Mouse (Mus musculus): ENCODE data around the gene Fstl3. TPM values are rescaled to one million over a fixed set of nuclear protein-coding genes. Genes with fewer than 3 reads are reported as not detected.

The Fstl3 gene
- 2.5 TPM for polyA plus RNA-seq (2014; fragmentation: Illumina TruSeq; extraction: RNeasy Lipid Tissue Mini Kit (QIAGEN cat#74804); ENCODE audit: low read depth, low replicate concordance)

DNA sequence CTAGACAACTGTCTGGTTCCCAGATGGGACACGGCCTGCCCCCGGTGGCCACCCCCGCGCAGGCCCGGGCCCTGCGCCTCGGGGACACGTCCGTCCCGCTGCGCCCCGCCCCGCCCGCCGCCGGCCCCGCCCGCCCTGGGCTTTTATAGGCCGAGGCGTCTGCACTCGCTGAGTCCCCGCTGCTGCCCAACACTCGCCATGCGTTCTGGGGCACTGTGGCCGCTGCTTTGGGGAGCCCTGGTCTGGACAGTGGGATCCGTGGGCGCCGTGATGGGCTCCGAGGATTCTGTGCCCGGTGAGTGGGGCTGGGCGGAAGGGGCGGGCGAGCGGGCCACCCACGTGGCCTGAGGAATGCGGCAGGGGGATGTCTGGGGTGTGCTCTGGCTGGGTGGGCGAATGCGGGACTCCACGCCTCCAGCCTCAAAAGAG, at the start of gene Fstl3:
Fstl3 (plus strand) TSS at position 170 of the 429 bp plus-strand sequence.

DNA sequence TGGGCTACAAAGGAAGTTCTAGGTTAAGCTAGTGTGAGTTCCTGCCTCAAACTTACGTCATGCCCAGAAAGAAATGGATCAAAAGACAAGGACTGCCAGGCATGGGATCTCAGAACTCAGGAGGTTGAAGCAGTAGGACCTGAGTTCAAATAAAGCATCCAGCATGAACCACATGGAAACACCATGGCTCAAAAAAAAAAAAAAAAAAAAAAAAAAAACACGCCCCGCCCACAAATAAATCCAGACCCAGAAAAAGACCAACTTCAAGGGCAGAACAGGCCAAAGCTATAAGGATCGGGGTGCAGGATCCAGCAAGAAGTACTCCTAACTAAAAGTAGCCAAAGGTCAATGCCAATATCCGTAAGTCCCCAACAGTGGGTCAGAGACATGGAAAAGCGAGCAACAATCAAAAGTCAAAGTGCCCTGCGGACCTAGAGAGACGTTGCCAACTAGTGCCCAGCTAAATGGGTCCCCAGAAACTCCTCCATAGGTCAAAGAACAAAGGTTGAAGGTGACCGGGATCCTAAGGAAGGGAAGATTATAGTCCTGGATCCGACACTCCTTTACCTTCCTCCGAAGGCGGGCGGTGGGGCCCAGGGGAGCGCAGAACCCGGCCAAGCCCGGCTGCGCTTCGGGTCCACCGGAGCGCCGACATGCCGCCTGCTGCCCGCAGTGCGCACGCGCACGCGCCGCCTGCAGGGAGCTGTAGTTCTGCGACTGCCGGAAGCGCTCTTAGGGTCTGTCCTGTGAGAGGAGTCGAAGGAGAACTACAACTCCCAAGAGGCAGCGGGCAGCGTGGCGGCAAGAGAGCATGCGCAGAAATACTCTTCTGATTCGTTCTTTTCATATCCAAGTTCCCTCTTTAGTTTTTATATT, 30.9 kb upstream of the Fstl3 start, which contains the start of gene Polrmt:
Polrmt (minus strand) TSS at position 684 of the 876 bp plus-strand sequence.

DNA sequence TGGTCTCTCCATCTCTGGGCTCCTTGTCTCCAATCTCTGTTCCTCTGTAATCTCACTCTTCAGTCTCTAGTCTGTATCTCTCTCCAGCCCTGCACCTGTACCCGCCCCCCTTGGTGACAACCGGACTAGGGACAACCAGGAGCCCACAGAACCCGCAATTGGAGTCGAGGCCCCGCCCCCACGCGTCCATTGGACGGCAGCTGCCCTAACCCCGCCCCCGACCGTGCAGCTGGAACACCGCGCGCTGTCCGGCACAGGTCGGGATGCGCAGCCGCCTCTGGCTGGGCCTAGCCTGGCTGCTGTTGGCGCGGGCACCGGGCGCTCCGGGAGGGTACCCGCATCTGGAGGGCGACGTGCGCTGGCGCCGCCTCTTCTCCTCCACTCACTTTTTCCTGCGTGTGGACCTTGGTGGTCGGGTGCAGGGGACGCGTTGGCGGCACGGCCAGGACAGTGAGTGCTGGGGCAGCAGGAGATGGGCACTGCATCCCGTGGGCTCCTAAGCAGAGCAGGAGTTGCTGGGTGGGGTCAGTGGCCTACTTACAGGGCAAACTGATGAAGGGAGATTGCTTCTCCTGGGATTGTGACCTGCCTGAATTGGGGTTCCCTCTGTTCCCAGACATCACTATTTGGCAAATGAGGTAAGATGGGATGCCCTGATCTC, 22.1 kb upstream of the Fstl3 start, which contains the start of gene Fgf22:
Fgf22 (plus strand) TSS at position 221 of the 661 bp plus-strand sequence.

DNA sequence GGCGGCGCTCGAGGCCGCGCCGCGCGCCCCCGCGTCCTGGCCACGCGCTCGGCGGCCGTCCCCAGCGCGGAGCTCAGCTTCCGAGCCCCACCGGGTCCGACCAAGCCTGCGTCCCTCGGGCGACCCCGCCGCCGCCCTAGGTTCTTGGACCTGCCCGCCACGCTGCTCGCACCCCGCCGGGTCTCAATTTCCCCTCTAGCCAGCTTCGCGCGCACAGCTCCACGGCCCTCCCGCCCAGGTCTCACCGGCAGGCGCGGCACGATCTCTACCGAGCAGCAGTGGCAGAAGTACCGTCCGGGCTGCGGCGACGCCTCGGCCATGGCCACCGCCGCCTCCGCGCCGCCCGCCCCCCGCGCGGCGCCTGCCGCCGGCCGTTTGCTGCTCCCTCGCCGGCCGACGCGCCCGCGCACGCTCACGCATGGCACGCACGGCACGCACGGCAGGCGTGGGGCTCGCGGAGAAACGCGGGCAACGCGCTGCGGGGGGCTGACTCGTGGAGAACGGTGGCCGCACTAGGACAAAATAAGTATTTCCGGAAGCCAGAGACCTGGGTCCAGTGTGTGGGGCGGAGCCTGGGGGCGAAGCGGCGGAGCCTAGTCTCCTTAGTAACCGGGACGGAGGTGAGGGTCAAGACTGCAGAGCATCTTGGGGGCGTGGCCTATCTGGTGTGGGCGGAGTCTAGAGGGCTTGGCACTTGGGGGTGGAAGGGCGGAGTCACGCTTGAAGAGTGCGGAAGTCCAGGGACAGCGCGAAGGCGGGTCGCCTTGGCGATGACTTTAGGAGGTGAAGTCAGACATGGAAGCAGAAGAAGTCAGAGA, 10.4 kb upstream of the Fstl3 start, which contains the start of gene Rnf126:
Rnf126 (minus strand) TSS at position 445 of the 818 bp plus-strand sequence.

DNA sequence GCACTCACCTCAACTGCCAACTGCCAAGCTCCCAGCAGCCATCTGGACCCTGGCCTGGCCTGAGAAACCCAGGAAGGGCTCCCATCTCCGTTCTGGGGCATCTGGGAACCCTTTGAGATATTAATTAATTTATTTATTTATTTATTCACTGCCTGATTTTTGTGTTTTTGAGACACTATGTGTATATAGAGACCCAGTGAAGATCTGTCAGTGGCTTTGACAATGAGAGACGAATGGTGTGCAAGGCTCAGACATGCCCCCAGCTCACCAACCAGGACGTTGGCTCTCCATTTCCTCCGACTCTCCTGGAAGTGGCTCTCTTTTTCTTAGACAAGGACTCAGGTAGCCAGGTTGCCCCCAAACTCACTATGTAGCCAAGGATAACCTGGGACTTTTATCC, 13.8 kb downstream of the Fstl3 start, which contains the start of gene Prss57:
Prss57 (minus strand) TSS at position 101 of the 400 bp plus-strand sequence.

DNA sequence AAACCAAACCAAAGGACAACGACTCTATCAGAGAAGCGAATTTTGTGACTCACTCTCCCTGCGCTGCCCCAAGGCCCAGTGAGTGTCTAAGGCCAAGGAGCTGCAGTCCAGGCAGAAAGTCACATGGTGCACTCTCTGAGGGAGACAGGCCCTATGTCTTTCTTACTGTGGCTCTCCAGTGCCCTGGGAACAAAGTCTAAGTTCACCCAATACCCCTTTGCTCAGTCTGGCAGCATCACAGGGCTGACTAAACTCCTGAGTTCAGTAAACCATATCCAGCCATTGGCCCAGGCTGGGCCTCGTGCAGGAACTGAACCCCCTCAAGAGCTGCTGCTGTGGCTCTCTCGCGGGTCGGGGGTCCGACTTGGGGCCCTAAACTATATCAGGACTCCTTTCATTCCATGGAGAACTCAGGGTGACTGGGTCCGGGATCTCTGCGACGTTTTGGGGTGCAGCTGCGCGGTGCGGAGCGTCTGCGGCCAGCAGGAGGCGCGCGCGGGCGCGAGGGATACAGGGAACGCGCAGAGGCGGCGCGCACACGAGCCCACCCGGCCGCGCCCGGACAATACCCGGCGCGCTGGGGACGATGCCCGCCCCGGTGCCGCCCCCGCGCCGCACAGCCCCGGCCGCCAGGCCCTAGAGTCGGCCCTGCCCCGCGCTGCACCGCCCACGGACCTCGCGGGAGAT, 16.1 kb downstream of the Fstl3 start, which contains the start of gene Palm:
Palm (plus strand) TSS at position 522 of the 687 bp plus-strand sequence.

DNA sequence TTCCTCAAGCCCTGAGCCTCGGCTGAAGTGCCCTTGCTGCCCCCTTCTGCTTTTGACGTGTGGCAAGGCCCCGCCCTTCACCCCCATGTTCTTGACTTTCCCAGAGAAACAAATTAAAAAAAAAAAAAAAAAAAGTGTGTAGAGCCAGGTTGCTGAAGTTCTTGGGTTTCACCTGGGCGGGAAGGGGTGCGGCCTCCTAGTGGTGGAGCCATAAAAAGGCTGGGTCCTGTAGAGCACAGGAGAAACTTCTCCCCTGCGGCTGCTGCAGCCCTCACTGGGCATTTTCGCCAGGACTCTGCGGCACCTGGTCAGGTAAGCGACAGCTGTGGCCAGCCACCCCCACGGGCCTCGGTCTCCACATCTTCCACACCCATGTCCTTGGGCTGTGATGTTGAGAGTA, 43.7 kb downstream of the Fstl3 start, which contains the start of gene Misp:
Misp (plus strand) TSS at position 208 of the 400 bp plus-strand sequence.

Other genes with a start within 250 kb of the Fstl3 start
- 9.2 TPM for gene Plpp2, start 243.5 kb upstream of the Fstl3 start, polyA plus RNA-seq (2014; fragmentation: Illumina TruSeq; extraction: RNeasy Lipid Tissue Mini Kit (QIAGEN cat#74804); ENCODE audit: low read depth, low replicate concordance)
- not detected for gene Mier2, start 222.1 kb upstream of the Fstl3 start, polyA plus RNA-seq (2014; fragmentation: Illumina TruSeq; extraction: RNeasy Lipid Tissue Mini Kit (QIAGEN cat#74804); ENCODE audit: low read depth, low replicate concordance)
- gene Theg, start 189.9 kb upstream of the Fstl3 start, polyA plus RNA-seq (2014; fragmentation: Illumina TruSeq; extraction: RNeasy Lipid Tissue Mini Kit (QIAGEN cat#74804); ENCODE audit: low read depth, low replicate concordance), result not detected
- gene C2cd4c, start 163.2 kb upstream of the Fstl3 start, polyA plus RNA-seq (2014; fragmentation: Illumina TruSeq; extraction: RNeasy Lipid Tissue Mini Kit (QIAGEN cat#74804); ENCODE audit: low read depth, low replicate concordance), result 0.16 TPM
- gene Shc2, start 139.4 kb upstream of the Fstl3 start, polyA plus RNA-seq (2014; fragmentation: Illumina TruSeq; extraction: RNeasy Lipid Tissue Mini Kit (QIAGEN cat#74804); ENCODE audit: low read depth, low replicate concordance), result 1.5 TPM
- gene Odf3l2, start 131.5 kb upstream of the Fstl3 start, polyA plus RNA-seq (2014; fragmentation: Illumina TruSeq; extraction: RNeasy Lipid Tissue Mini Kit (QIAGEN cat#74804); ENCODE audit: low read depth, low replicate concordance), result not detected
- gene Madcam1, start 112.7 kb upstream of the Fstl3 start, polyA plus RNA-seq (2014; fragmentation: Illumina TruSeq; extraction: RNeasy Lipid Tissue Mini Kit (QIAGEN cat#74804); ENCODE audit: low read depth, low replicate concordance), result not detected
- not detected for gene Tpgs1, start 107.9 kb upstream of the Fstl3 start, polyA plus RNA-seq (2014; fragmentation: Illumina TruSeq; extraction: RNeasy Lipid Tissue Mini Kit (QIAGEN cat#74804); ENCODE audit: low read depth, low replicate concordance)
- gene Cdc34, start 95.1 kb upstream of the Fstl3 start, polyA plus RNA-seq (2014; fragmentation: Illumina TruSeq; extraction: RNeasy Lipid Tissue Mini Kit (QIAGEN cat#74804); ENCODE audit: low read depth, low replicate concordance), result not detected
- not detected for gene Gzmm, start 88.3 kb upstream of the Fstl3 start, polyA plus RNA-seq (2014; fragmentation: Illumina TruSeq; extraction: RNeasy Lipid Tissue Mini Kit (QIAGEN cat#74804); ENCODE audit: low read depth, low replicate concordance)
- 376 TPM for gene Bsg, start 72.8 kb upstream of the Fstl3 start, polyA plus RNA-seq (2014; fragmentation: Illumina TruSeq; extraction: RNeasy Lipid Tissue Mini Kit (QIAGEN cat#74804); ENCODE audit: low read depth, low replicate concordance)
- 0.22 TPM for gene Hcn2, start 60.6 kb upstream of the Fstl3 start, polyA plus RNA-seq (2014; fragmentation: Illumina TruSeq; extraction: RNeasy Lipid Tissue Mini Kit (QIAGEN cat#74804); ENCODE audit: low read depth, low replicate concordance)
- 0.82 TPM for gene Polrmt, start 30.7 kb upstream of the Fstl3 start, polyA plus RNA-seq (2014; fragmentation: Illumina TruSeq; extraction: RNeasy Lipid Tissue Mini Kit (QIAGEN cat#74804); ENCODE audit: low read depth, low replicate concordance)
- not detected for gene Fgf22, start 22.2 kb upstream of the Fstl3 start, polyA plus RNA-seq (2014; fragmentation: Illumina TruSeq; extraction: RNeasy Lipid Tissue Mini Kit (QIAGEN cat#74804); ENCODE audit: low read depth, low replicate concordance)
- gene Rnf126, start 10.3 kb upstream of the Fstl3 start, polyA plus RNA-seq (2014; fragmentation: Illumina TruSeq; extraction: RNeasy Lipid Tissue Mini Kit (QIAGEN cat#74804); ENCODE audit: low read depth, low replicate concordance), result 0.73 TPM
- gene Prss57, start 13.7 kb downstream of the Fstl3 start, polyA plus RNA-seq (2014; fragmentation: Illumina TruSeq; extraction: RNeasy Lipid Tissue Mini Kit (QIAGEN cat#74804); ENCODE audit: low read depth, low replicate concordance), result not detected
- 0.69 TPM for gene Palm, start 16.3 kb downstream of the Fstl3 start, polyA plus RNA-seq (2014; fragmentation: Illumina TruSeq; extraction: RNeasy Lipid Tissue Mini Kit (QIAGEN cat#74804); ENCODE audit: low read depth, low replicate concordance)
- 12.8 TPM for gene Misp, start 43.7 kb downstream of the Fstl3 start, polyA plus RNA-seq (2014; fragmentation: Illumina TruSeq; extraction: RNeasy Lipid Tissue Mini Kit (QIAGEN cat#74804); ENCODE audit: low read depth, low replicate concordance)
- 91.3 TPM for gene Ptbp1, start 77.2 kb downstream of the Fstl3 start, polyA plus RNA-seq (2014; fragmentation: Illumina TruSeq; extraction: RNeasy Lipid Tissue Mini Kit (QIAGEN cat#74804); ENCODE audit: low read depth, low replicate concordance)
- gene Prtn3, start 97.2 kb downstream of the Fstl3 start, polyA plus RNA-seq (2014; fragmentation: Illumina TruSeq; extraction: RNeasy Lipid Tissue Mini Kit (QIAGEN cat#74804); ENCODE audit: low read depth, low replicate concordance), result not detected
- not detected for gene Plppr3, start 97.4 kb downstream of the Fstl3 start, polyA plus RNA-seq (2014; fragmentation: Illumina TruSeq; extraction: RNeasy Lipid Tissue Mini Kit (QIAGEN cat#74804); ENCODE audit: low read depth, low replicate concordance)
- gene Elane, start 109.0 kb downstream of the Fstl3 start, polyA plus RNA-seq (2014; fragmentation: Illumina TruSeq; extraction: RNeasy Lipid Tissue Mini Kit (QIAGEN cat#74804); ENCODE audit: low read depth, low replicate concordance), result not detected
- 0.88 TPM for gene Cfd, start 113.6 kb downstream of the Fstl3 start, polyA plus RNA-seq (2014; fragmentation: Illumina TruSeq; extraction: RNeasy Lipid Tissue Mini Kit (QIAGEN cat#74804); ENCODE audit: low read depth, low replicate concordance)
- 0.19 TPM for gene Med16, start 131.7 kb downstream of the Fstl3 start, polyA plus RNA-seq (2014; fragmentation: Illumina TruSeq; extraction: RNeasy Lipid Tissue Mini Kit (QIAGEN cat#74804); ENCODE audit: low read depth, low replicate concordance)
- gene Gm26602, start 133.6 kb downstream of the Fstl3 start, polyA plus RNA-seq (2014; fragmentation: Illumina TruSeq; extraction: RNeasy Lipid Tissue Mini Kit (QIAGEN cat#74804); ENCODE audit: low read depth, low replicate concordance), result not detected
- gene Kiss1r, start 139.7 kb downstream of the Fstl3 start, polyA plus RNA-seq (2014; fragmentation: Illumina TruSeq; extraction: RNeasy Lipid Tissue Mini Kit (QIAGEN cat#74804); ENCODE audit: low read depth, low replicate concordance), result 0.35 TPM
- gene R3hdm4, start 143.9 kb downstream of the Fstl3 start, polyA plus RNA-seq (2014; fragmentation: Illumina TruSeq; extraction: RNeasy Lipid Tissue Mini Kit (QIAGEN cat#74804); ENCODE audit: low read depth, low replicate concordance), result 21.3 TPM
- 2.5 TPM for gene Arid3a, start 149.8 kb downstream of the Fstl3 start, polyA plus RNA-seq (2014; fragmentation: Illumina TruSeq; extraction: RNeasy Lipid Tissue Mini Kit (QIAGEN cat#74804); ENCODE audit: low read depth, low replicate concordance)
- 0.79 TPM for gene Wdr18, start 182.9 kb downstream of the Fstl3 start, polyA plus RNA-seq (2014; fragmentation: Illumina TruSeq; extraction: RNeasy Lipid Tissue Mini Kit (QIAGEN cat#74804); ENCODE audit: low read depth, low replicate concordance)
- not detected for gene Grin3b, start 193.4 kb downstream of the Fstl3 start, polyA plus RNA-seq (2014; fragmentation: Illumina TruSeq; extraction: RNeasy Lipid Tissue Mini Kit (QIAGEN cat#74804); ENCODE audit: low read depth, low replicate concordance)
- 0.22 TPM for gene Tmem259, start 207.1 kb downstream of the Fstl3 start, polyA plus RNA-seq (2014; fragmentation: Illumina TruSeq; extraction: RNeasy Lipid Tissue Mini Kit (QIAGEN cat#74804); ENCODE audit: low read depth, low replicate concordance)
- 4.2 TPM for gene Cnn2, start 211.3 kb downstream of the Fstl3 start, polyA plus RNA-seq (2014; fragmentation: Illumina TruSeq; extraction: RNeasy Lipid Tissue Mini Kit (QIAGEN cat#74804); ENCODE audit: low read depth, low replicate concordance)
- 0.41 TPM for gene Abca7, start 219.2 kb downstream of the Fstl3 start, polyA plus RNA-seq (2014; fragmentation: Illumina TruSeq; extraction: RNeasy Lipid Tissue Mini Kit (QIAGEN cat#74804); ENCODE audit: low read depth, low replicate concordance)
- gene Arhgap45, start 239.4 kb downstream of the Fstl3 start, polyA plus RNA-seq (2014; fragmentation: Illumina TruSeq; extraction: RNeasy Lipid Tissue Mini Kit (QIAGEN cat#74804); ENCODE audit: low read depth, low replicate concordance), result not detected

Data from sigmoid colon, adult 10 weeks (tissue).